Mouse (Mus musculus) midbrain, embryonic 16.5 days (tissue): ENCODE data around the gene Ftsj1. TPM values are rescaled to one million over a fixed set of nuclear protein-coding genes. Genes with fewer than 3 reads are reported as not detected.

Experiments
- ATAC-seq: fragments of 200-750 bp; cut with Nextera tagmentation; 2 replicates; pipeline ENCODE4 v1.8.0; 2017; ENCODE audit warnings: moderate TSS enrichment
- H3K27ac ChIP-seq: fragments of 300-500 bp; sonication (generic); 2 replicates; pipeline ENCODE4 v1.5.1; 2014; ENCODE audit warnings: mild to moderate bottlenecking, low read length, mixed read lengths
- H3K27me3 ChIP-seq: fragments of 300-500 bp; sonication (generic); 2 replicates; pipeline ENCODE4 v1.6.1; 2014; ENCODE audit warnings: low read depth, low read length, mixed read lengths; ENCODE audit not compliant: control insufficient read depth, insufficient read depth
- H3K36me3 ChIP-seq: fragments of 300-500 bp; sonication (generic); 2 replicates; pipeline ENCODE4 v1.6.1; 2014; ENCODE audit warnings: mild to moderate bottlenecking, low read length, moderate library complexity, mixed read lengths; ENCODE audit not compliant: control insufficient read depth, insufficient read depth
- H3K4me1 ChIP-seq: fragments of 300-500 bp; sonication (generic); 2 replicates; pipeline ENCODE4 v1.6.1; 2014; ENCODE audit warnings: mild to moderate bottlenecking, low read length, mixed read lengths; ENCODE audit not compliant: control insufficient read depth, insufficient read depth
- H3K4me2 ChIP-seq: fragments of 300-500 bp; sonication (generic); 2 replicates; pipeline ENCODE4 v1.6.1; 2014; ENCODE audit warnings: mild to moderate bottlenecking, low read length, mixed read lengths
- H3K4me3 ChIP-seq: fragments of 300-500 bp; sonication (generic); 2 replicates; pipeline ENCODE4 v1.5.1; 2014; ENCODE audit warnings: low read depth, mild to moderate bottlenecking, low read length, moderate library complexity, mixed read lengths
- H3K9ac ChIP-seq: fragments of 300-500 bp; sonication (generic); 2 replicates; pipeline ENCODE4 v1.6.1; 2014; ENCODE audit warnings: low read depth, low read length, mixed read lengths
- H3K9me3 ChIP-seq: fragments of 300-500 bp; sonication (generic); replicated peaks from 2 replicates; pipeline ENCODE4 v1.6.1; 2014; ENCODE audit warnings: mild to moderate bottlenecking, low read length, mixed read lengths; ENCODE audit not compliant: control insufficient read depth, poor library complexity, severe bottlenecking
- whole genome bisulfite sequencing: fragments of 180-500 bp; shearing (Covaris S2); extraction: QIAGEN DNeasy Blood & Tissue Kit; methylation state at CpG from one replicate; pipeline ENCODE4 v1.1.7; 2014; 5-methylcytosine and 5-hydroxymethylcytosine counted together
- polyA plus RNA-seq: library from polyadenylated mRNA; unstranded; fragments of >200 nt; fragmentation: Nextera tagmentation; extraction: Ambion mirVana; gene quantifications from 2 replicates; pipeline ENCODE4 v1.2.1, GENCODE M21; 2015

Ftsj1 gene
- polyA plus RNA-seq, 1 experiment from 2014 or later = 48.9 TPM

DNA sequence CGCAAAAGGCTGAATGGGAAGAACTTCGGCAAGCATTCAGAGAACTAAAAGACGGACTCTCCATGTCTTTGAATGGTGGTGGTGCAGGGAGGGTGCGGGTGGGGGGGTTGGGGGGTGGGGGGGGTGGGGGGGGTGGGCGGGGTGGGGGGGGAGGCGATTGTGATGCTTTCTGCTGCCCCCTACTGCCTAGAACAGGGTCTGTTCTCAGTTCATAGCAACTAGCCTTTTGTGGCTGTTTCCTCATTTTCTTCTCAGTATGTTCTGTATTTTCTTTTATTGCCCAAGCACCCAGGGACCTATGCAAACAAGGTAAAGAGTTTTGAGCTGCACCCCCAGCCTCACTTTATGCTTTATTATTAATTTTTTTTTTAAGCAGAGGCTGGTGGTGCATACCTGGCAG is 3.6 kb upstream of the Ftsj1 start:
- ATAC-seq = no peak
- Histone ChIP-seq H3K4me2 (no peak overlapping the region), H3K27ac (no peak overlapping the region), H3K4me3 (no peak overlapping the region), H3K4me1 (peaks cover 6% of the 10 kb centered on the region), H3K9ac (no peak overlapping the region), H3K27me3 (no peaks in the 10 kb centered on the region), H3K36me3 (no peaks in the 10 kb centered on the region), H3K9me3 (no peaks in the 10 kb centered on the region)
- WGBS = 46% methylated on average over 3 of the region's 6 CpGs

DNA sequence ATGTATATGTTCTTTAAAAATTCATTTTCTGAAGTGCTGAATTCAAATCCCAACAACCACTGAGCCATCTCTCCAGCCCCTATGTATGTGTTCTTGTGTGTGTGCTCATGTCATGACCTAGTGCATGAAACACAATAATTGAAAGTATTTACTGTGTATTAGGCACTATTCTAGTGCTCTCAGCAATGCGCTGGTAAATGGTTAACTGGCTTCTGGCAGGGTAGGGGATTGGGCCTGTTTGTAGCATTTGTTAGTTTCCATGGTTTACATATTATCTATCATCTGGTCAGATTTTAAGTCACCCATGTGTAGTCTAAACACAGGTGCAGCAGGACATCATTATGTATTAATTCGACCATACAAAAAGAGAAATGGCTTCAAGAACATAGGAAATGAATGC is 1.5 kb upstream of the Ftsj1 start:
- Histone ChIP-seq H3K36me3 (no peaks in the 10 kb centered on the region), H3K4me3 (no peak overlapping the region), H3K27ac (no peak overlapping the region), H3K27me3 (no peaks in the 10 kb centered on the region), H3K4me1 (peaks cover 8% of the 10 kb centered on the region), H3K9me3 (no peaks in the 10 kb centered on the region), H3K4me2 (no peak overlapping the region), H3K9ac (no peak overlapping the region)
- 82% methylated on average over 2 of the region's 2 CpGs for WGBS
- ATAC-seq = no peak

DNA sequence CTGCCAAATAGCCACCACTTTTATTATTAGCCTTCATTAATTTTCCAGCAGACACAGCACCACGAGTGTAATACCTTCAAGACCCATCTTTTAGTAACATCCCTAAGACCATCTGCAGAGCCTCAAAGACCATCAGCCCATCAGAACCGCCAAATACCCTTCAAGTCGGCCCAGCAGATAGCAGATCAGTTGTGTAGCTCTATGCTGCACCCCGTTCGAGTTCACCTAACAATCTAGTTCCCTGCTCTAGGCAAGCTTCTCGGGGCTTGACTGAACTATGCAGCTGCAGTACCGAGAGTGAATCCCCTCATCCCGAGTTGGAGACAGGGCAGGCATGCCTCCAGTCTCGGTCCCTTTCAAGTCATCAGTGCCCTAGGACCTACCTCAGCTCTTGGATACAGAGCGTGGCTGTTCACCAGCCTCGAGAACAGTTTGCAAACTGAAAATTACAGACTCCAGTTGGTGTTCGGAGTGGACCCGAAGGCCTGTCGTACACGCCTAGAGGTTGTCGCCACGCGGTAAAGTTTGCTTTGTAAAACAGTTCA is 345 bp downstream of the Ftsj1 start:
- H3K27ac ChIP-seq = peak overlapping the region; percentile 76; the same call in 1 of the 2 replicates
- H3K36me3 ChIP-seq = no peaks in the 10 kb centered on the region
- H3K4me3 ChIP-seq = peak overlapping the region; percentile 50
- no peaks in the 10 kb centered on the region for H3K27me3 ChIP-seq
- WGBS = 29% methylated on average over 18 of the region's 18 CpGs
- no peaks in the 10 kb centered on the region for H3K9me3 ChIP-seq
- H3K4me1 ChIP-seq = peaks cover 8% of the 10 kb centered on the region
- peak overlapping the region; percentile 63 for H3K9ac ChIP-seq
- H3K4me2 ChIP-seq = peak overlapping the region; percentile 51
- peak; percentile 75 for ATAC-seq

DNA sequence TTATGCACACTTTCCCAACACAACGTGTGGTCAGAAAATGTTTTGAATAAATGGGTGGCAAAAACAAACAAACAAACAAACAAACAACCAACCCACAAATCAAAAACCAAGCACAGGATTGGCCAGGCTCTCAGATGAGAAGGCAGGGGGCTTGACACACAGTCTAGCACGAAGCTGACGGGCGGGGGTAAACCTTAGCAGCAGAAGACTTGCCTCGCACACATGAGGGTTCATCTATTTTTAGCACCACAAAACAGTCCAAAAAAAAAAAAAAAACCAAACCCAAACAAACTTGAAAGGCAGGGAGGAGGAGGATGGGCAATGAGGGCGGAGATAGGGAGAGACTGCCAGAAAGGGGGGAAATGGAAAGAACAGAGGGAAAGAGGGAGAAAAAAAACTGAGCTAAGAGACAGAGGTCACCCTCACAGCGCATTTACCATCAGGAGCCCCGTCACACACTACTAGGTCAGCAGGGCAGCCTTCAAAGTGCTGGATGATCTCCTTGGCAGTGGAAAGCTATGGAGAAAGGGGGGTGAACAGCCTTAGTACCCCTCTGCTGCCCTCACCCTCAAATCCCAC is 3.6 kb downstream of the Ftsj1 start:
- Histone ChIP-seq H3K27me3 (no peaks in the 10 kb centered on the region), H3K4me3 (no peak overlapping the region), H3K27ac (no peak overlapping the region), H3K4me2 (no peak overlapping the region), H3K36me3 (peaks cover 3% of the 10 kb centered on the region), H3K9ac (no peak overlapping the region), H3K4me1 (peaks cover 8% of the 10 kb centered on the region), H3K9me3 (no peaks in the 10 kb centered on the region)
- 76% methylated on average over 8 of the region's 8 CpGs for WGBS
- ATAC-seq = no peak

- Histone ChIP-seq H3K36me3 (peaks cover 8% of the 10 kb centered on the region), H3K4me2 (no peak overlapping the region)
- ATAC-seq = no peak
These were observed 4.5 kb downstream of the Ftsj1 start for GRCm38 (mm10) chrX:8247680-8248079.

DNA sequence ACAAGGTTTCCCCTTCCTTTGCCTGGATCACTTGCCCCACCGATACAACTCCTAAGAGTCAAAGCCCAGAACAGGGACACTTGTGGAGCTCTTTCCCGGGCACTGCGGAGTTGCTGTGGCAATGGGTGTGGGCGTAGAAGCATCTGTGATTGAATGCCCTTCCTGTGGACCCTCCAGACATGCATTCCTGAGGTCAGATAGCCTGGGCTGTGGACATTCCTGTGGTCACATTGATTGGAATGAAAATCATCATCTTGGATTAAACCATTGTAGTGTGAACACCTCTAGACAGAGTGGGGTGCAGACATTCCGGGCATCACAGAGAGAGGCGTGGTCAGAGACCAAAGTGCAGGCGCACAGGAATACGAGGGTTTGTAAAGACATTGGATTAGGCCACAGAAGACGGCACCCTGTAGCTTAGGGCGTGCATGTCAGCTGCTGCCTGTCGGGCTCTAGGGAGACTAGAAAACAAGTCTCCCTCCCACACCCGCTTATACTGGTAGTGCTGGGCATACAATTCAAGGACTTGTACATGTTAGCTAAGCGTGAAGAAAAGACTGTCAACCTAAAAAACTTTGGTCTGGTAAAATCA is 13.3 kb downstream of the Ftsj1 start:
- Histone ChIP-seq H3K27me3 (no peaks in the 10 kb centered on the region), H3K9ac (no peak overlapping the region), H3K9me3 (no peaks in the 10 kb centered on the region), H3K27ac (no peak overlapping the region), H3K4me2 (no peak overlapping the region), H3K4me1 (no peaks in the 10 kb centered on the region), H3K36me3 (peaks cover 5% of the 10 kb centered on the region; the same call in 1 of the 2 replicates), H3K4me3 (no peak overlapping the region)
- ATAC-seq = no peak
- 67% methylated on average over 13 of the region's 13 CpGs for WGBS

More at GRCm38 (mm10) chrX:8247680-8248079, 4.5 kb downstream of the Ftsj1 start:
- Histone ChIP-seq H3K9ac (no peak overlapping the region), H3K27ac (no peak overlapping the region), H3K4me3 (no peak overlapping the region), H3K4me1 (peaks cover 8% of the 10 kb centered on the region), H3K9me3 (no peaks in the 10 kb centered on the region), H3K27me3 (no peaks in the 10 kb centered on the region)
- WGBS = 82% methylated on average over 2 of the region's 2 CpGs

DNA sequence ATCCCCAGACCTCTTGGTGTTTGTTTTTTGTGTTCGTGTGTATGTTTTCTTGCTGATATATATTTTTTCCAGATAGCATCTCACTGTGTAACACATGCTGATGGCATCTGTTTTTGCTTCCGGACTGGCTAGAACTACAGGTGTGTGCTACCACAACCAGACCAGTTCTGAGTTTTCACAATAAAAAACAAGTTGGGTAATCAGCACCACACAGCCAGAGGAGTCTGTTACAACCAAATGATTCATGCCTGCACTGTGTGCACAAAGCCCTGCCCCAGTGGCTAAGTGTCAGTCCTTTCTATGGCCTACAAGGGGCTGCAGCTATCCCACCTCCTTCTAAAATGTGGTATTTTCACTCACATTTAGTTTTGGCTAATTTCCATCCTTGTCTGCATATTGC is 15.5 kb downstream of the Ftsj1 start:
- ATAC-seq = no peak
- WGBS = 90% methylated on average over 2 of the region's 2 CpGs
- Histone ChIP-seq H3K27me3 (no peaks in the 10 kb centered on the region), H3K36me3 (no peaks in the 10 kb centered on the region), H3K4me3 (no peak overlapping the region), H3K9ac (no peak overlapping the region), H3K4me1 (no peaks in the 10 kb centered on the region), H3K4me2 (no peak overlapping the region), H3K27ac (no peak overlapping the region), H3K9me3 (no peaks in the 10 kb centered on the region)

- Histone ChIP-seq H3K9ac (no peak overlapping the region), H3K36me3 (no peaks in the 10 kb centered on the region), H3K27me3 (no peaks in the 10 kb centered on the region), H3K9me3 (no peaks in the 10 kb centered on the region), H3K4me3 (no peak overlapping the region), H3K4me1 (no peaks in the 10 kb centered on the region), H3K4me2 (no peak overlapping the region), H3K27ac (no peak overlapping the region)
- no peak for ATAC-seq
- WGBS = 86% methylated on average over 3 of the region's 3 CpGs
These were observed 18.6 kb downstream of the Ftsj1 start for GRCm38 (mm10) chrX:8233602-8234001.

- no peaks in the 10 kb centered on the region for H3K9me3 ChIP-seq
- WGBS = 82% methylated on average over 4 of the region's 4 CpGs
- no peaks in the 10 kb centered on the region for H3K27me3 ChIP-seq
- H3K4me2 ChIP-seq = no peak overlapping the region
- no peak overlapping the region for H3K4me3 ChIP-seq
- H3K36me3 ChIP-seq = no peaks in the 10 kb centered on the region
- H3K27ac ChIP-seq = no peak overlapping the region
- no peak overlapping the region for H3K9ac ChIP-seq
- no peak for ATAC-seq
- no peaks in the 10 kb centered on the region for H3K4me1 ChIP-seq
These were observed 21.9 kb downstream of the Ftsj1 start for GRCm38 (mm10) chrX:8230272-8230671.
